Mouse (Mus musculus): ENCODE results near the gene Ing5. TPM values are rescaled to one million over a fixed set of nuclear protein-coding genes. Genes with fewer than 3 reads are reported as not detected.
"Not testable (repeated sequence)": the region's sequence is repeated elsewhere in the genome, so short reads cannot be mapped to it uniquely, and the experiment has no call there.

Ing5 gene
- total RNA-seq, 2 experiments from 2014 or later, result 4.5 to 5.1 TPM

DNA sequence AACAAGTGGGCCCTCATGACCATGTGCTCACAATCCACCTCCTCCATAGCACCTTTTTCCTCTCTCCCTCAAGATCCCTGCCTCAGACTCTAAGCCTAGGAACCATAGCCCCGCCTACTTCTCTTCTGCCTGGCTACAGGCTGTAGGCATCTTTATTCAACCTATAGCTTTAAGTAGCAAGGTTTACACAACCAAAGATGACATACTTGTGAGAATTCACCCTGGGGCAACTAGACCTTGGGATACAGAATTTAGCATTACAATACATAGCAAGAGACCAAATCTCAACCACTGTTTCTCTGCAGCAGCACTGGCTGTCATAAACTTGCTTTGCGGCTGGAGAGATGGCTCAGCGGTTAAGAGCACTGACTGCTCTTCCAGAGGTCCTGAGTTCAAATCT is 6.2 kb downstream of the Ing5 start:
- no peak for DNase-seq (ENCODE audit: low spot score)

- no peak for DNase-seq (ENCODE audit: low spot score)
Observed at GRCm38 (mm10) chr1:93811495-93812039, 7.8 kb downstream of the Ing5 start.

- DNase-seq (ENCODE audit: low spot score), result no peak
Observed at GRCm38 (mm10) chr1:93817823-93818532, 14.2 kb downstream of the Ing5 start.

DNA sequence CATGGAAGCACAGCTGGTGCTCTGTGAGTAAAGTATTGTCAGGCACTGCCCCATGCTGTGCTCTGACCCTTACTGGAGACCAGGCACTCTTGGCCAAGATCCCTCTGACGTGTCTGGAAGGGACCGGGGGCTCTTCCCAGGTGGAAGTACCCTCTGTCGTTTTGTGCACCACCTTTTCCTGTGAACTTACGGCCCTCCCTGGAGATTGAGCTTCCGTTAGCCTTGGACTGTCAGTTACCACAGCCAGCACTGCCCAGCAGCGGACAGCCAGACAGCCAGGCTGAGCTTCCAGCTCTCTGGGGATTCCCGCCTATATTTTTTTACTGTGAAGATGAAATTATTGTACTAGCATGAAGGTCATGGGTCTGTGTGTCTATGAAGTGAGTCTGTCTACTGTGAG is 15.0 kb downstream of the Ing5 start:
- DNase-seq (ENCODE audit: low spot score), result no peak

DNA sequence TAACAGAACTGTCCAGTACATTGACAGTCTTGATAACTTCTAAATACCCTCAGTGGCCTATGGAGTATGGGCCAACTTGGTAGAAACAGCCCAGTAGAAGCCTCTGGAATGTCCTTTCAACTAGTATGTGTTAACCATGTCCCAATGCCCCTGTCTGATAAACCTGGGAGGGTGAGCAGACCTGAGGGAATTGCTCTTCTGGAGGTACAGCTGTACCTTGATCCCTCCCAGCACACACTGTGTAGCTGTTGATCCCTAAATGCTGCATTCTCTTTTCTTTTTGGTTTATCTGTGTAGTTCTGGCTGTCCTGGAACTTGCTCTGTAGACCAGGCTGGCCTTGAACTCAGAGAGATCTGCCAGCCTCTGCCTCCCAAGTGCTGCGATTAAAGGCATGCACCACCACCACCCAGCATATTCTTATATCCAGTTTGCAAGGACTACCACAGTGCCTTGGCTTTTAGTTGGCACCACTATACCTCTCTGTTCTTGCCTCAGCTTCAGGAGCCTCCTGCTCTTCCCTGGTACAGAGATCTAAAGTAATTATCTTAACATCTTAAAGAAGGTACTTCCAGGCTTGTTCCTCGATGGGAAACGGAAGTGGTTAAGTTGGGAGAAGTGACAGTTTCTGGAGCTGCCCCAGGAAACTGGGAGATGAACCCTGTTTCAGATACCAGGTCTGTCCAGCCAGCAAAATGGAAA is 20.2 kb downstream of the Ing5 start:
- no peak for DNase-seq (ENCODE audit: low spot score)

- DNase-seq (ENCODE audit: low spot score), result no peak
Observed at GRCm38 (mm10) chr1:93824609-93825008, 20.8 kb downstream of the Ing5 start, which contains the start of gene D2hgdh. Gene D2hgdh (plus strand): TSS chr1:93824909.

- DNase-seq (ENCODE audit: low spot score), result peak; percentile 95
Observed at GRCm38 (mm10) chr1:93825105-93825674, 21.4 kb downstream of the Ing5 start.

- no peak for DNase-seq (ENCODE audit: low spot score)
Observed at GRCm38 (mm10) chr1:93825771-93826539, 22.2 kb downstream of the Ing5 start.

- DNase-seq (ENCODE audit: low spot score), result no peak
Observed at GRCm38 (mm10) chr1:93826540-93826835, 22.7 kb downstream of the Ing5 start.

DNA sequence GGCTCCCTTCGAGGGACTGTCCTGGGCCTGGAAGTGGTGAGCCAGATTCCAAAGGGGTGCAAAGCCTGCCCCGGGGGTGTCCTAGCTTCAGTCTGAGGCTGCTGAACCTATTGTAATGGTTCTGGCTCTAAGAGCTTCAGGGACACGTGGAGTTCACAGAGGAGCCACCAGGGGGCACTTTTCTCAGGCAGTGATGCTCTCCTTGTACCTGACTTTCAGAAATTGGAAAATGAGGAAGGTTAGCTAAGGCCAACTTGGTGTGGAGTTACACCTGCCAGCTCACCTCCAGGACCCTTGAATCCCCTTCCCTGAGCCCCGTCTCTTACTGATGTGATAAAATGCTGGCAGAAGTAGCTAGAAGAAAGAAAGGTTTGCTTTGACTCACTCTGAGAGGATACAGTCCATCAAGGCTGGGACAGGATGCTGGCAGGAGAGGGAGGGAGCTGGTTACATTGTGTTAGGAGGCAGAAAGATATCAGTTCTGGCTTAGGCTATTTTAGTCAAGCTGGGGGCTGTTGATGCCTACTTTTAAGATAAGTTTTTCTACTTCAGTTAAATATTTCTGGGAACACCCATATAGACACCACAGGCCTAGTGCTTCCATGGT is 29.1 kb downstream of the Ing5 start:
- not testable (repeated sequence) for DNase-seq (ENCODE audit: low spot score)

DNA sequence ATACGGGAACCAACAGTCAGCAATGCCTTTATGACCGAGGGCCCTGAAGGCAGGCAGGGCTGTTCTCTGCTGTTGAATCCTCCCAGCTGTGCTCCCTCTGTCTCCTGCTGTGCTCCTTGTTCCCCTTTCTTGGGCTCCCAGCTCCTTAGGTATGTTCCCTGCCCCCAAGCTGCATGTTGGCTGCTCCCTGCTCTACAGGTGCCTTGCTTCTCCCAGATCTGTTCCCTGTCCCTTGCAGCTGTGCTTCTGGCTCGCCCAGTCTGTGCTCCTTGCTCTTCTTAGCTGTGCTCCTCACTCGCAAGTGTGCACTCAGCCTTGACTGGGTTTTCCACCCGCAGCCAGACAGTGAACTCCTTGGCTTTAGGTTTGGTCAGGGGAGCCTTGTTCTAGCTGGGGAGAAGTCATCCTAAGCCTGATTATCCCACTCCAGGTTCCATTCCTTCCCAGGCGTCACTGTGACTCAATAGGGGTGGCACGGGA is 30.9 kb downstream of the Ing5 start:
- no peak for DNase-seq (ENCODE audit: low spot score)

- no peak for DNase-seq (ENCODE audit: low spot score)
Observed at GRCm38 (mm10) chr1:93835211-93835610, 31.4 kb downstream of the Ing5 start.

GRCm38 (mm10) chr1:93835876-93836531 is 32.2 kb downstream of the Ing5 start:
- no peak for DNase-seq (ENCODE audit: low spot score)

DNA sequence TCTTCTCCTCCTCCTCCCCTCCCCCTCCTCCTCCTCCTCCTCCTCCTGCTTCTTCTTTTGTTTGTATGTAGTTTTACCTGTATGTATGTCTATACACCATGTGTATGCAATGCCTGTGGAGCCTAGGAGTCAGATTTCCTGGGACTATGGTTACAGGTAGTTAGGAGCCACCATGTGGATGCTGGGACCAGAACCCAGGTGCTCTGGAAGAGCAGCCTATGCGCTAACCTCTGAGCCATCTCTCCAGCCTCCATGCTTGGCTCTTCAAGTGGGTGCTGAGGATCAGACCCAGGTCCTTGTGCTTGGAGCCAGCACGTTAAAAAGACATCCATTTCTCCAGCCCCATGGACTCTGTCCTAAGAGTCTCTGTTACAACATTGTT is 32.8 kb downstream of the Ing5 start:
- no peak for DNase-seq (ENCODE audit: low spot score)

GRCm38 (mm10) chr1:93837335-93837734 is 33.6 kb downstream of the Ing5 start:
- DNase-seq (ENCODE audit: low spot score), result no peak

DNA sequence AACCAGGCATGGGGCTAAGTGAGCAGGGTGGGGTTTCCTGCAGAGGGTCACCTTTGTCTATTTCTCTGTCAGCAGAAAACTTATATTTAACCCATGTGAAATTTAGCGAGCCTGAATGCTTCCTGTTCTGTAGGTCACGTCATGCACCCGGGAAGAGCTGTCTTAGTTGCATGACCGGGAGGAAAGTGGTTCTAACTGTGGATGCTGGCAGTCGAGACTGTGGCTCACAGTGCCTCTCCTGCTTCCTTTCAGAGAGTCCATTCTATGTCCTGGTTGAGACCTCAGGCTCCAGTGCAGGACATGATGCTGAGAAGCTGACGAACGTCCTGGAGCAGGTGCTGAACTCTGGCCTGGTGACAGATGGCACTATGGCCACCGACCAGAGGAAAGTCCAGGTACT is 34.8 kb downstream of the Ing5 start:
- DNase-seq (ENCODE audit: low spot score), result not testable (repeated sequence)

GRCm38 (mm10) chr1:93845766-93846366 is 42.1 kb downstream of the Ing5 start:
- DNase-seq (ENCODE audit: low spot score), result not testable (repeated sequence)

- not testable (repeated sequence) for DNase-seq (ENCODE audit: low spot score)
Observed at GRCm38 (mm10) chr1:93855790-93856189, 52.0 kb downstream of the Ing5 start.

DNA sequence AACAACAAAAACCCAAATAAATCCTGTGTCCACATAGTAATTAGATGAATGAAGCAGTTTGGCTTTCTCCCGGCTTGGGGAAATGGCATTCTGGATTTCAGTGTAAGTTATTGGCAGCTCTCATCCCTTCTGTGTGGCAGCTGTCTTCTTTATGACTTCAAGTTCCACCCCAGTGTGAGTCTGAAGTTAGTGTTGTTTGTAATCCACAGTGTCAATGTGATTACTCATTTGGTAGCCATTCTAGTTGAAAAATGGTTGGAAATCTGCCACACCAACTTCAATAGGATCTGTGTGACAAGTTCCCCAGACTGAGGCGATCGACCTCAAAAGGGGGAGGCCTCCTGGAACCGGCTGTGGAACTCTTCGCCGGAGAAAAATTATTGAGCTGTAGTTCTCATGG is 53.6 kb downstream of the Ing5 start:
- DNase-seq (ENCODE audit: low spot score), result no peak

DNA sequence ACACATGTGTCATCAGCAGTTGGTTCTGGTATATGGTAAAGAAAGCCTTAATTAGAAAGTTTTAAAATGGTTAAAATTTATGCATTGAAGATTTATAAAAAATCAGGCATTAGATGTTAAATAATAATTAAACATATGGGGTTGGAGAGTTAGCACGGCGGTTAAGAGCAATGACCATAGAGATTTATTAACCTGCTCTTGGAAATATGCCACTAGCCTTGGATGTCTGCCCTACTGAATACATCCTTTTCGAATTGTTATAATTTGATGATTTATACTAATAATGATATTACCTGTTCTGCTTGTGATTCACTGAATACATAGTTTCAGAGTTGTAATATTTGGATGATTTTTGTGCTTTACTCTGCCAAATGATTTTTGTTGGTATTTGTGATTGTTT is 54.2 kb downstream of the Ing5 start:
- DNase-seq (ENCODE audit: low spot score), result no peak

Measured in gastrocnemius, adult 18-20 months (tissue).